In genomic region chr6:108316268-108316824, GRCm38 (mm10) we compare ENCODE assay signal across 18 mouse cellular contexts.
DNase-seq lines count a peak whose midpoint lies in the region; ATAC-seq and TF ChIP-seq lines count a peak whose summit lies in the region.
"Had no signal": no experiment of that assay in that cellular context is flagged by ENCODE, and none has a peak within 500 bp of the region (broad histone marks: within the 10 kb centered on the region; RNA-seq: fewer than 3 reads in every experiment).

No protein-coding gene starts in this region.

- no peaks in the 10 kb centered on the region for H3K27me3 ChIP-seq in hindbrain, embryonic 16.5 days (replicated peaks; ENCODE audit: control insufficient read depth, insufficient read depth, low read length)
- H3K27me3 ChIP-seq in hindbrain, embryonic 13.5 days = no peaks in the 10 kb centered on the region
- H3K27me3 ChIP-seq: heart, embryonic 15.5 days; liver, embryonic 12.5 days; lung, embryonic 15.5 days had no signal

- no peak overlapping the region for H3K4me3 ChIP-seq in hindbrain, embryonic 16.5 days (ENCODE audit: low read length)
- no peak overlapping the region for H3K4me3 ChIP-seq in hindbrain, embryonic 13.5 days
- no peak overlapping the region for H3K4me3 ChIP-seq in lung, adult 2 months (replicated peaks; ENCODE audit: extremely low read depth, low read depth, low read length)
- H3K4me3 ChIP-seq in olfactory bulb, adult 2 months (ENCODE audit: insufficient read depth, low read depth, low read length) = no peak overlapping the region
- H3K4me3 ChIP-seq: heart, adult 2 months; heart, embryonic 15.5 days; limb, embryonic 10.5 days; liver, embryonic 12.5 days; lung, embryonic 15.5 days had no signal

- no peak overlapping the region for H3K4me2 ChIP-seq in hindbrain, embryonic 16.5 days (ENCODE audit: low read length)
- H3K4me2 ChIP-seq in hindbrain, embryonic 13.5 days = no peak overlapping the region
- H3K4me2 ChIP-seq: heart, embryonic 15.5 days; liver, embryonic 12.5 days; lung, embryonic 15.5 days had no signal

- H3K27ac ChIP-seq in hindbrain, embryonic 16.5 days (ENCODE audit: low read depth, low read length) = no peak overlapping the region
- no peak overlapping the region for H3K27ac ChIP-seq in hindbrain, embryonic 13.5 days
- H3K27ac ChIP-seq in olfactory bulb, adult 2 months (ENCODE audit: insufficient read depth, low read depth, low read length) = 0 out of 2 replicates have a peak overlapping the region, but pooled peaks have one; percentile 51
- H3K27ac ChIP-seq: heart, adult 2 months; heart, embryonic 15.5 days; limb, embryonic 10.5 days; liver, embryonic 12.5 days; lung, embryonic 15.5 days had no signal

- 0 out of 2 replicates have a peak, but pooled peaks cover 2% of the 10 kb centered on the region for H3K4me1 ChIP-seq in hindbrain, embryonic 16.5 days (ENCODE audit: control insufficient read depth, insufficient read depth, low read depth, low read length)
- peaks cover 6% of the 10 kb centered on the region; the same call in 1 of the 2 replicates for H3K4me1 ChIP-seq in hindbrain, embryonic 13.5 days (replicated peaks)
- H3K4me1 ChIP-seq in lung, adult 2 months (ENCODE audit: control insufficient read depth, insufficient read depth, low read length) = peaks cover 3% of the 10 kb centered on the region; the same call in 1 of the 2 replicates
- no peaks in the 10 kb centered on the region for H3K4me1 ChIP-seq in olfactory bulb, adult 2 months (ENCODE audit: control insufficient read depth, insufficient read depth, low read length)
- H3K4me1 ChIP-seq: heart, embryonic 15.5 days; limb, embryonic 10.5 days; liver, embryonic 12.5 days; lung, embryonic 15.5 days had no signal

- peak; percentile 28 for DNase-seq in lung, postnatal 25 days (ENCODE audit: low spot score)
- no peak for DNase-seq in lung, adult 2 months
- peak; percentile 48 for DNase-seq in lung, postnatal 36 days
- DNase-seq: adrenal gland, postnatal 10 days; cerebellum, adult 9-11 months; gastrocnemius, postnatal 10 days; heart, adult 2 months; heart, postnatal 4 days; kidney, postnatal 36 days; layer of hippocampus, adult 9-11 months had no signal

- H3K36me3 ChIP-seq in hindbrain, embryonic 16.5 days (ENCODE audit: control insufficient read depth, insufficient read depth, low read length) = no peaks in the 10 kb centered on the region
- H3K36me3 ChIP-seq in hindbrain, embryonic 13.5 days = no peaks in the 10 kb centered on the region
- H3K36me3 ChIP-seq: heart, embryonic 15.5 days; limb, embryonic 10.5 days; liver, embryonic 12.5 days; lung, embryonic 15.5 days had no signal

- 56% methylated on average over 4 of the region's 4 CpGs for WGBS in hindbrain, embryonic 16.5 days
- 48% methylated on average over 4 of the region's 4 CpGs for WGBS in hindbrain, embryonic 13.5 days
- WGBS in lung, adult 2 months = 61% methylated on average over 4 of the region's 4 CpGs
- WGBS in olfactory bulb, adult 2 months = 29% methylated on average over 4 of the region's 4 CpGs

- H3K9me3 ChIP-seq in hindbrain, embryonic 16.5 days (ENCODE audit: control insufficient read depth, low read length) = no peaks in the 10 kb centered on the region
- no peaks in the 10 kb centered on the region for H3K9me3 ChIP-seq in hindbrain, embryonic 13.5 days
- H3K9me3 ChIP-seq: heart, embryonic 15.5 days; limb, embryonic 10.5 days; liver, embryonic 12.5 days; lung, embryonic 15.5 days had no signal

- ATAC-seq in hindbrain, embryonic 16.5 days = peak; percentile 64
- no peak for ATAC-seq in hindbrain, embryonic 13.5 days (ENCODE audit: low FRiP score)
- no peak for ATAC-seq in activated CD4-positive, CD25-positive, alpha-beta regulatory T cell, adult 4 months
- ATAC-seq: liver, embryonic 12.5 days had no signal

- no peak for TF ChIP-seq CTCF in lung, adult 2 months (IDR thresholded peaks at IDR 0.05; ENCODE audit: insufficient read depth, low read length)
- no peak for TF ChIP-seq CTCF in olfactory bulb, adult 2 months (IDR thresholded peaks at IDR 0.05; ENCODE audit: insufficient read depth, low read depth, low read length)

- H3K9ac ChIP-seq in hindbrain, embryonic 16.5 days (ENCODE audit: low read depth, low read length) = no peak overlapping the region
- H3K9ac ChIP-seq in hindbrain, embryonic 13.5 days = no peak overlapping the region
- H3K9ac ChIP-seq: heart, embryonic 15.5 days; liver, embryonic 12.5 days; lung, embryonic 15.5 days had no signal

- no peak for TF ChIP-seq POLR2A in lung, adult 2 months (IDR thresholded peaks at IDR 0.05; ENCODE audit: borderline replicate concordance, extremely low read depth, low read depth, low read length)
- TF ChIP-seq POLR2A in olfactory bulb, adult 2 months (IDR thresholded peaks at IDR 0.05; ENCODE audit: insufficient read depth, low read depth, low read length) = no peak
